Mouse (Mus musculus) kidney, embryonic 14.5 days (tissue): Measurements from ENCODE around the gene Gpr137c. TPM values are rescaled to one million over a fixed set of nuclear protein-coding genes. Genes with fewer than 3 reads are reported as not detected.

Experiments used
- ATAC-seq: fragments of 200-750 bp; cut with Nextera tagmentation; 2 replicates; pipeline ENCODE4 v1.8.0; 2017; ENCODE audit warnings: moderate number of reproducible peaks, mild to moderate bottlenecking, moderate TSS enrichment, moderate library complexity; ENCODE audit not compliant: low FRiP score, low TSS enrichment
- H3K27ac ChIP-seq: fragments of 300-500 bp; sonication (generic); 2 replicates; pipeline ENCODE4 v1.5.1; 2014; ENCODE audit warnings: low read depth, mild to moderate bottlenecking, low read length, moderate library complexity, mixed read lengths
- H3K27me3 ChIP-seq: fragments of 300-500 bp; sonication (generic); 2 replicates; pipeline ENCODE4 v1.6.1; 2014; ENCODE audit warnings: mild to moderate bottlenecking, low read length; ENCODE audit not compliant: control insufficient read depth, insufficient read depth
- H3K36me3 ChIP-seq: fragments of 300-500 bp; sonication (generic); 2 replicates; pipeline ENCODE4 v1.6.1; 2014; ENCODE audit warnings: low read length, mixed read lengths; ENCODE audit not compliant: control insufficient read depth, insufficient read depth
- H3K4me1 ChIP-seq: fragments of 300-500 bp; sonication (generic); 2 replicates; pipeline ENCODE4 v1.6.1; 2014; ENCODE audit warnings: low read length, mixed read lengths; ENCODE audit not compliant: control insufficient read depth, insufficient read depth
- H3K4me2 ChIP-seq: fragments of 300-500 bp; sonication (generic); replicated peaks from 2 replicates; pipeline ENCODE4 v1.6.1; 2014; ENCODE audit warnings: low read depth, mild to moderate bottlenecking, low read length
- H3K4me3 ChIP-seq: fragments of 300-500 bp; sonication (generic); 2 replicates; pipeline ENCODE4 v1.5.1; 2014; ENCODE audit warnings: mild to moderate bottlenecking, low read length
- H3K9ac ChIP-seq: fragments of 300-500 bp; sonication (generic); 2 replicates; pipeline ENCODE4 v1.6.1; 2014; ENCODE audit warnings: low read depth, mild to moderate bottlenecking, low read length, moderate library complexity
- H3K9me3 ChIP-seq: fragments of 300-500 bp; sonication (generic); 2 replicates; pipeline ENCODE4 v1.6.1; 2016; ENCODE audit warnings: low read length; ENCODE audit not compliant: control insufficient read depth
- WGBS: fragments of 180-500 bp; shearing (Covaris S2); extraction: QIAGEN DNeasy Blood & Tissue Kit; methylation state at CpG from one replicate; pipeline ENCODE4 v1.1.7; 2014; 5-methylcytosine and 5-hydroxymethylcytosine counted together
- polyA plus RNA-seq: library from polyadenylated mRNA; unstranded; fragments of >200 nt; fragmentation: Nextera tagmentation; extraction: Ambion mirVana; gene quantifications from 2 replicates; pipeline ENCODE4 v1.2.1, GENCODE M21; 2014

Gene Gpr137c
- polyA plus RNA-seq, 1 experiment from 2014 or later, result 2.3 TPM

GRCm38 (mm10) chr14:45310101-45310500 lies 90.6 kb downstream of the Gpr137c start:
- Histone ChIP-seq H3K4me2 (no peak overlapping the region), H3K27me3 (no peaks in the 10 kb centered on the region), H3K36me3 (peaks cover 1% of the 10 kb centered on the region; the same call in 1 of the 2 replicates), H3K9ac (no peak overlapping the region), H3K9me3 (no peaks in the 10 kb centered on the region), H3K4me3 (no peak overlapping the region), H3K27ac (no peak overlapping the region), H3K4me1 (no peaks in the 10 kb centered on the region; the same call in 1 of the 2 replicates)
- 89% methylated on average over 14 of the region's 14 CpGs for WGBS
- ATAC-seq, result no peak

GRCm38 (mm10) chr14:45316927-45317326 lies 97.4 kb downstream of the Gpr137c start:
- 80% methylated on average over 5 of the region's 5 CpGs for WGBS
- H3K9ac ChIP-seq, result no peak overlapping the region
- ATAC-seq, result no peak

GRCm38 (mm10) chr14:45317921-45318411 lies 98.4 kb downstream of the Gpr137c start:
- H3K9ac ChIP-seq, result peak overlapping the region; percentile 90
- peak overlapping the region; percentile 93 for H3K4me3 ChIP-seq
- WGBS, result under 1% methylated on average over 31 of the region's 38 CpGs
- peak overlapping the region; percentile 79 for H3K27ac ChIP-seq
- peaks cover 5% of the 10 kb centered on the region; the same call in 1 of the 2 replicates for H3K4me1 ChIP-seq
- H3K36me3 ChIP-seq, result no peaks in the 10 kb centered on the region
- H3K4me2 ChIP-seq, result peak overlapping the region; percentile 81
- peak; percentile 20 for ATAC-seq
- no peaks in the 10 kb centered on the region for H3K9me3 ChIP-seq
- H3K27me3 ChIP-seq, result no peaks in the 10 kb centered on the region

More at GRCm38 (mm10) chr14:45316927-45317326, 97.4 kb downstream of the Gpr137c start:
- Histone ChIP-seq H3K27me3 (no peaks in the 10 kb centered on the region), H3K36me3 (no peaks in the 10 kb centered on the region), H3K27ac (no peak overlapping the region), H3K9me3 (no peaks in the 10 kb centered on the region), H3K4me1 (peaks cover 5% of the 10 kb centered on the region; the same call in 1 of the 2 replicates), H3K4me3 (peak overlapping the region; percentile 93; the same call in 1 of the 2 replicates), H3K4me2 (peak overlapping the region; percentile 81)

- H3K27ac ChIP-seq, result peak within 1 kb of the TSS; percentile 79
- peak within 1 kb of the TSS; percentile 81 for H3K4me2 ChIP-seq
- peaks cover 5% of the 10 kb centered on the region; the same call in 1 of the 2 replicates for H3K4me1 ChIP-seq
- no peaks in the 10 kb centered on the region for H3K36me3 ChIP-seq
- ATAC-seq, result peak; percentile 97
- peak within 1 kb of the TSS; percentile 93 for H3K4me3 ChIP-seq
- no peaks in the 10 kb centered on the region for H3K27me3 ChIP-seq
- 2% methylated on average over 55 of the region's 74 CpGs for WGBS
- H3K9me3 ChIP-seq, result no peaks in the 10 kb centered on the region
- H3K9ac ChIP-seq, result peak within 1 kb of the TSS; percentile 90
Measured at GRCm38 (mm10) chr14:45318426-45319236, 99.1 kb downstream of the Gpr137c start, which contains the start of gene Ero1l. Ero1l (minus strand) TSS chr14:45318771.

- Histone ChIP-seq H3K4me3 (peak overlapping the region; percentile 93), H3K4me1 (peaks cover 5% of the 10 kb centered on the region; the same call in 1 of the 2 replicates), H3K36me3 (no peaks in the 10 kb centered on the region), H3K9ac (no peak overlapping the region), H3K27me3 (no peaks in the 10 kb centered on the region), H3K4me2 (peak overlapping the region; percentile 81; the same call in 1 of the 2 replicates), H3K27ac (no peak overlapping the region), H3K9me3 (no peaks in the 10 kb centered on the region)
- 70% methylated on average over 3 of the region's 3 CpGs for WGBS
- no peak for ATAC-seq
Measured at GRCm38 (mm10) chr14:45319237-45319610, 99.7 kb downstream of the Gpr137c start.

- no peaks in the 10 kb centered on the region for H3K27me3 ChIP-seq
- WGBS, result 76% methylated on average over 4 of the region's 4 CpGs
- H3K4me3 ChIP-seq, result no peak overlapping the region
- ATAC-seq, result no peak
- no peak overlapping the region for H3K27ac ChIP-seq
- no peaks in the 10 kb centered on the region for H3K36me3 ChIP-seq
- H3K9ac ChIP-seq, result no peak overlapping the region
- no peaks in the 10 kb centered on the region for H3K9me3 ChIP-seq
- H3K4me1 ChIP-seq, result peaks cover 5% of the 10 kb centered on the region; the same call in 1 of the 2 replicates
- no peak overlapping the region for H3K4me2 ChIP-seq
Measured at GRCm38 (mm10) chr14:45320111-45320510, 100.6 kb downstream of the Gpr137c start.

GRCm38 (mm10) chr14:45321067-45321466 lies 101.5 kb downstream of the Gpr137c start:
- Histone ChIP-seq H3K4me3 (no peak overlapping the region), H3K36me3 (no peaks in the 10 kb centered on the region), H3K9me3 (no peaks in the 10 kb centered on the region), H3K4me1 (peaks cover 5% of the 10 kb centered on the region; the same call in 1 of the 2 replicates), H3K27me3 (no peaks in the 10 kb centered on the region), H3K9ac (no peak overlapping the region), H3K27ac (no peak overlapping the region), H3K4me2 (no peak overlapping the region)
- no peak for ATAC-seq
- 79% methylated on average over 3 of the region's 3 CpGs for WGBS

- ATAC-seq, result no peak
- WGBS, result 71% methylated on average over 5 of the region's 5 CpGs
- Histone ChIP-seq H3K4me1 (peaks cover 5% of the 10 kb centered on the region; the same call in 1 of the 2 replicates), H3K36me3 (no peaks in the 10 kb centered on the region), H3K4me2 (no peak overlapping the region), H3K9ac (no peak overlapping the region), H3K4me3 (no peak overlapping the region), H3K9me3 (no peaks in the 10 kb centered on the region), H3K27me3 (no peaks in the 10 kb centered on the region), H3K27ac (no peak overlapping the region)
Measured at GRCm38 (mm10) chr14:45321622-45322021, 102.1 kb downstream of the Gpr137c start.

- WGBS, result 92% methylated on average over 2 of the region's 2 CpGs
- no peaks in the 10 kb centered on the region for H3K36me3 ChIP-seq
- no peak overlapping the region for H3K9ac ChIP-seq
- H3K4me1 ChIP-seq, result peaks cover under 1% of the 10 kb centered on the region; the same call in 1 of the 2 replicates
- no peak overlapping the region for H3K4me3 ChIP-seq
- no peak overlapping the region for H3K27ac ChIP-seq
- H3K9me3 ChIP-seq, result no peaks in the 10 kb centered on the region
- no peak for ATAC-seq
- no peak overlapping the region for H3K4me2 ChIP-seq
- H3K27me3 ChIP-seq, result no peaks in the 10 kb centered on the region
Measured at GRCm38 (mm10) chr14:45322450-45322849, 102.9 kb downstream of the Gpr137c start.
